Mouse (Mus musculus) forebrain, embryonic 15.5 days (tissue): ENCODE data around the gene Ptpn6. TPM values are rescaled to one million over a fixed set of nuclear protein-coding genes. Genes with fewer than 3 reads are reported as not detected.
A peak's percentile ranks its signal among the peaks of the same experiment; 100 is the strongest.

Experiments
- ATAC-seq: fragments of 200-750 bp; cut with Nextera tagmentation; replicated peaks from 2 replicates; pipeline ENCODE4 v1.8.0; 2017; ENCODE audit warnings: mild to moderate bottlenecking, moderate TSS enrichment, moderate library complexity
- H3K27ac ChIP-seq: fragments of 300-500 bp; sonication (generic); replicated peaks from 2 replicates; pipeline ENCODE4 v1.5.1; 2015; ENCODE audit warnings: mild to moderate bottlenecking, inconsistent platforms
- H3K27me3 ChIP-seq: fragments of 300-500 bp; sonication (generic); 2 replicates; pipeline ENCODE4 v1.6.1; 2015; ENCODE audit warnings: inconsistent platforms
- H3K36me3 ChIP-seq: fragments of 300-500 bp; sonication (generic); 2 replicates; pipeline ENCODE4 v1.6.1; 2015; ENCODE audit warnings: mild to moderate bottlenecking, inconsistent platforms
- H3K4me1 ChIP-seq: fragments of 300-500 bp; sonication (generic); 2 replicates; pipeline ENCODE4 v1.6.1; 2015; ENCODE audit warnings: inconsistent platforms
- H3K4me2 ChIP-seq: fragments of 300-500 bp; sonication (generic); replicated peaks from 2 replicates; pipeline ENCODE4 v1.6.1; 2015; ENCODE audit warnings: mild to moderate bottlenecking, inconsistent platforms
- H3K4me3 ChIP-seq: fragments of 300-500 bp; sonication (generic); 2 replicates; pipeline ENCODE4 v1.5.1; 2015; ENCODE audit warnings: mild to moderate bottlenecking, inconsistent platforms
- H3K9ac ChIP-seq: fragments of 300-500 bp; sonication (generic); replicated peaks from 2 replicates; pipeline ENCODE4 v1.6.1; 2015; ENCODE audit warnings: mild to moderate bottlenecking, inconsistent platforms
- H3K9me3 ChIP-seq: fragments of 300-500 bp; sonication (generic); 2 replicates; pipeline ENCODE4 v1.6.1; 2016; ENCODE audit warnings: inconsistent platforms
- WGBS: fragments of 180-500 bp; shearing (Covaris S2); methylation state at CpG from one replicate; pipeline ENCODE4 v1.1.7; 2015; ENCODE audit warnings: mixed read lengths; 5-methylcytosine and 5-hydroxymethylcytosine counted together
- polyA plus RNA-seq: library from polyadenylated mRNA; unstranded; fragments of >200 nt; fragmentation: Nextera tagmentation; extraction: Ambion mirVana; gene quantifications from 2 replicates; pipeline ENCODE4 v1.2.1, GENCODE M21; 2015

Ptpn6 gene
- polyA plus RNA-seq, 1 experiment from 2014 or later: 3.2 TPM

DNA sequence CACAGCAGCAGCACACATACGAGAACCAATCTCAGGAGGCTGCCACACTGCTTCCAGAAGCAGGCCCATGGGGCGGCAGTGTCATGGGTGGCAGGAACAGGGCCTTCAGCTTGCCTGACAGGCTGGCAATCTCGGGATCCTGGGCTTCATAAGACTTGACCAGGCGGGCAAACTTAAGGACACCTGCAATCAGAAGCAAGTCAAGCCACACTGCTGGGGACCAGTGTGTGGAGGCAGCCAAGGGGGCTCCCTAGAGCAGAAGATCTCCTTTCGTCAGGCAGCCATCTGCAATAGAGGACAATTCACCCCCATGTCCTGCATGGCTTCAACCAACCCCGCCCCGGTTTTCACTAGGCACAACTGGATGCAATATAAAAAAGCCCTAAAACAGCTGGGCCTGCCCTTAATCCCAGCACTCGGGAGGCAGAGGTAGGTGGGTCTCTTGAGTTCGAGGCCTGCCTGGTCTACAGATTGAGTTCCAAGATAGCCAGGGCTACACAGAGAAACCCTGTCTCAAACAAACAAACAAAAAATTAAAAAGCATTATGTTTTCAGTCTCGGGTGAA lies 800 bp upstream of the Ptpn6 start:
- Histone ChIP-seq H3K4me1 (peaks cover 27% of the 10 kb centered on the region), H3K36me3 (peaks cover 12% of the 10 kb centered on the region; the same call in 1 of the 2 replicates), H3K4me3 (no peak overlapping the region), H3K9ac (0 out of 2 replicates have a peak overlapping the region, but pooled peaks have one; percentile 90), H3K4me2 (peak overlapping the region; percentile 73), H3K9me3 (no peaks in the 10 kb centered on the region), H3K27me3 (no peaks in the 10 kb centered on the region), H3K27ac (peak overlapping the region; percentile 98)
- ATAC-seq: no peak
- 88% methylated on average over 10 of the region's 10 CpGs for WGBS

DNA sequence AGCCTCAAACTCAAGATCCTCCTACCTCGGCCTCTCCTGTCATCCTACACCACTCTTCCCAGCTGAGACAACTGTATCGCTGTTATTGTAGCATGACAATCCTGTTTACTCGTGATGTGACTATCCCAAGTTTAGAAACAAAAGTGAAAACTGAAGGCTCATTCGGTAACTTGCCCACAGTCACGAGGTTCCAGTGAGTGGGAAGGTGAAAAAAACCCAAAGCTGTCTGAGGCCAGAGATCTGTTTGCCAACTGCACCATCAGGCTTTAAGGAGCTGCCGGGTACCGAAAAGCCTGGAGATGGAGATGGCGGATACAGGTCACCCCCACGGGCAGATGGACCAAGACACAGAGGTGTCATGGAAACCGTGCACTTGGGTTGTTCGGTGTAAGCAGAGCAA lies 1.5 kb downstream of the Ptpn6 start:
- H3K4me2 ChIP-seq: no peak overlapping the region
- no peaks in the 10 kb centered on the region for H3K9me3 ChIP-seq
- ATAC-seq: no peak
- no peak overlapping the region for H3K27ac ChIP-seq
- H3K4me3 ChIP-seq: no peak overlapping the region
- H3K9ac ChIP-seq: no peak overlapping the region
- 92% methylated on average over 11 of the region's 11 CpGs for WGBS
- H3K36me3 ChIP-seq: no peaks in the 10 kb centered on the region
- H3K27me3 ChIP-seq: no peaks in the 10 kb centered on the region
- H3K4me1 ChIP-seq: peaks cover 25% of the 10 kb centered on the region

DNA sequence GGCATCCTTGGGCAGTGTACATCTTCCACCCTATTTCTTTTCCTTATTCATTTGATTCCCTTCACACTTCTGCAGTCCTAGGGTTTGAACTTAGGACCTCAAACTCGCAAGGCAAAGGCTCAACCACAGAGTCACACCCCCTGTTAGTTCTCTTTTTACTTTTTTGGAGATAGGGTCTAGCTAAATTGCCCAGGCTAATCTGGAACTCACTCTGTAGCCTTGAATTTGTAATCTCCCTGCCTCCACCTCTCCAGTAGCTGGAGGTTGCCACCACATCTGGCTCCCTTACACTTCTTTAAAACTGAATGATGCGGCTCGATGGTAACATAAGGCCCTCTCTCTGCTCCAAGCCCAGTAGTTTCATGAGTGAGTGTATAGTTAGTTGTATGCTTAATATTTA lies 4.1 kb downstream of the Ptpn6 start:
- Histone ChIP-seq H3K9ac (no peak overlapping the region), H3K4me2 (no peak overlapping the region), H3K9me3 (no peaks in the 10 kb centered on the region), H3K27me3 (no peaks in the 10 kb centered on the region), H3K4me3 (no peak overlapping the region), H3K4me1 (peaks cover 11% of the 10 kb centered on the region), H3K36me3 (no peaks in the 10 kb centered on the region), H3K27ac (no peak overlapping the region)
- WGBS: 92% methylated on average over 3 of the region's 3 CpGs
- no peak for ATAC-seq

DNA sequence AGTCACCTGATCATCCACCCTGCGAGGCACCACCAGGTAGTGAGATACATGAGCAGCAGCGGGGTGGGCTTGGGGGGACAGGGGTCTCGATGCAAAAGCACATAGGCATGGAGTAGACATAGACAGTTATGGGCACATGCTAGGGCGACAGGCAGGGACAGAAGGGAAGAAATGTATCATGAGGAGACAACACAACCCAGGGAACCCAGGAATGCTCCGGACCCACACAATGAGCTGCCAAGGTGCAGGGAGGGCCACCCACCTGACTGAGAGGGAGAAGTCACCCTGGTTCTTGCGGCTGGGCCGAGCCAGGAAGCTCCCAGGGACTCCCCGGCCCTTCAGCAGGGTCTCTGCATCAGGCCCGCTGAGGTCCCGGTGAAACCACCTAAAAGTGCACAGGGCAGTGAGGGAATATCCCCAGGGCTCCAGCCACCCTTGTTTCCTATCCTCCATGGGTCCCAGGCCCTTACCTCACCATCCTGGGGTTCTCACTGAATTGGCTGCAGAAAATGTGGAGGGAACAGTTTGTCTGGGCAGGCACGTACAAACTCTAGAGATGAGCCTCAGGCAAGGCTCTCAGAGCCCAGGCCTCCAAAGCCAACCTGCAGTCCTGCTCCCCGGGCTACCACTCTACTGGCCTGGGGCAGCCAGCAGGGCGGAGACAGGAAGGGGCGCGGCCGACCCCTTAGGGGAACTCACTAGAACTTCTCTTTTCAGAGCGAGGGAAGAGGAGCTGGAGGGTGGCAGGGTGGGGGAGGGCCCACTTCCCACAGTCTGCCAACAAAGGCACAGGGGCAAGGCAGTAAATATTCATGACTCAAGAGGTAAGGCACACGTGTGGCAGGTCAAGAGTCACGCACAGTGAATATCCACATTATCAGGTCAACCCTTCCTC lies 5.8 kb downstream of the Ptpn6 start:
- Histone ChIP-seq H3K4me2 (no peak overlapping the region), H3K27ac (no peak overlapping the region), H3K4me3 (no peak overlapping the region), H3K27me3 (no peaks in the 10 kb centered on the region), H3K4me1 (no peaks in the 10 kb centered on the region), H3K9ac (no peak overlapping the region), H3K9me3 (no peaks in the 10 kb centered on the region), H3K36me3 (no peaks in the 10 kb centered on the region)
- 58% methylated on average over 19 of the region's 19 CpGs for WGBS
- no peak for ATAC-seq

DNA sequence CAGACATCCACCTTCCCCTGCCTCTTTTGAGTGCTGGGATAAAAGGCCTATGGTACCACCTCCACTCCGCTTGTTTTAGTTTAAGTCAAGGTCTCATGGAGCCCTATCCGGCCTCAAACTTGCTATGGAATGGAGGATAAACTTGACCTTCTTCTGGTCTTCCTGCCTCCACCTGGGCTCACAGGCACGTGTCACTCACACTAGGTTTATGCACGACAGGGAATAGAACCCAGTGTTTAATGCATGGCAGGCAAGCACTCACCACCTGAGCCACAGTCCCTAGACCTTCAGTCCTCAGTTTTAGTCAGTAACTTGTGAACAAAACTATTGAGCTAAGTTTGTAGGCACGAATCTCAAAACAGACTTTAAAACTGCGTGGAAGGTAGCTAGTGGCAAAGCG lies 7.5 kb downstream of the Ptpn6 start:
- Histone ChIP-seq H3K4me2 (no peak overlapping the region), H3K4me3 (no peak overlapping the region), H3K4me1 (no peaks in the 10 kb centered on the region), H3K9me3 (no peaks in the 10 kb centered on the region), H3K27ac (no peak overlapping the region), H3K9ac (no peak overlapping the region), H3K27me3 (no peaks in the 10 kb centered on the region), H3K36me3 (no peaks in the 10 kb centered on the region)
- no peak for ATAC-seq
- 86% methylated on average over 7 of the region's 7 CpGs for WGBS

DNA sequence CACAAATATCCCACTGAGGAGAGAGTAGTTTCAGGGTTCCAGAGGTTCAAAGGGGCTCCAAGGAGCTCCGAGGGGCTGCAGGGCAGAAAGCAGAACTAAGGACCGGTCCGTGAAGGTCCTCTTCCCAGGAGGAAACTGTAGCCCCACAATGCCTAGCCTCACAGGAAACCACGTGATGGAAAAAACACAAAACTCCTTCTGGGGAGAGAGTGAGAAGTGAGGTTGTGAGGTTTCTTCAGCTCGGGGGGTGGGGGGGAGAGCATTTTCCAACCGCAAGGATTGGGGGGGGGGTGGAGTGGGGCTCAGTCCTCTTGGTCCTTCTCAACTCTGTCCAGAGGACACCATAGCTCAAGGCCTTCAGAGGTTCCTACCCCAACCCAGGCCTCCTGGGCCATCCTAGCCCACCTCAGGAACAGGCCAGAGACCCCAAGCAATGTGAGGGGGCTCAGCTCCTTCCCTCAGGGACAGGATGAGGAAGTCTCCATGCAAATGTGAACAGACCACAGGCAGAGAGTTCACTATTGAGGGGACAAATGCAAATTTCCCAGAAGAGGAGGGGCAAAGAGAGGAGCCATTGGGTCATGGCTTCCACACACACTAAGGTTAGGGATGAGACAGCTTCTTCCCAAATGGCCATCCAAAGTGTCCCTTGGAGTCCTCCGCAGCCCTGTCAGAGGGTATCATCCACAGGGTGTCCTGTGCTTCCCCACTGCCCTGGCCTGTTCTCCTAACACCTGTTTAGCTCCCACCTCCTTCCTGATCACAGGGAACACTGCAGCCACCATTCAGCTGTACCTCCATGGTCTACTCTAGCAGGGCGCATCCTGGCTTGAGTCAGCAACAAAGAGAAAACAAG lies 8.4 kb downstream of the Ptpn6 start:
- Histone ChIP-seq H3K27me3 (no peaks in the 10 kb centered on the region), H3K27ac (no peak overlapping the region), H3K4me3 (no peak overlapping the region), H3K4me2 (no peak overlapping the region), H3K4me1 (no peaks in the 10 kb centered on the region), H3K9ac (no peak overlapping the region), H3K9me3 (no peaks in the 10 kb centered on the region), H3K36me3 (no peaks in the 10 kb centered on the region)
- 90% methylated on average over 8 of the region's 8 CpGs for WGBS
- ATAC-seq: no peak

DNA sequence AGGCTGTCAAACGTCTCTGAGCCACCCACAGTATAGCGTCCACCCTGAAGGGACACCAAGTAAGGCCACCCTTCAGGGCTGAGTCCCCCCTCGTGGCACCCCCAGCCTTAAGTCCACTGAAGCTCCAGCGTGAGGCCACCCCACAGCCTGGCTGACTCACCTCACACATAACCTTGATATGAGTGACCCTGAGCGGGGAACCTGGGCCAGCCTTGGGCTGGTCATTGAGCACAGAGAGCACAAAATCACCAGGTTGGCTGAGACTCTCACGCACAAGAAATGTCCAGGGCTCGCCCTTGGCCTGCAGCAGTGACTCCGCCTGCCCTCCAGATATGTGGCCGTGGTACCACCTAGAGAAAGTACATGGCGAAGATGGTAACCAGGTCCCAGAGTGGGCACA lies 9.9 kb downstream of the Ptpn6 start:
- Histone ChIP-seq H3K27ac (no peak overlapping the region), H3K4me1 (no peaks in the 10 kb centered on the region), H3K9me3 (no peaks in the 10 kb centered on the region), H3K4me3 (no peak overlapping the region), H3K27me3 (no peaks in the 10 kb centered on the region), H3K9ac (no peak overlapping the region), H3K4me2 (no peak overlapping the region), H3K36me3 (no peaks in the 10 kb centered on the region)
- 88% methylated on average over 10 of the region's 10 CpGs for WGBS
- ATAC-seq: no peak

DNA sequence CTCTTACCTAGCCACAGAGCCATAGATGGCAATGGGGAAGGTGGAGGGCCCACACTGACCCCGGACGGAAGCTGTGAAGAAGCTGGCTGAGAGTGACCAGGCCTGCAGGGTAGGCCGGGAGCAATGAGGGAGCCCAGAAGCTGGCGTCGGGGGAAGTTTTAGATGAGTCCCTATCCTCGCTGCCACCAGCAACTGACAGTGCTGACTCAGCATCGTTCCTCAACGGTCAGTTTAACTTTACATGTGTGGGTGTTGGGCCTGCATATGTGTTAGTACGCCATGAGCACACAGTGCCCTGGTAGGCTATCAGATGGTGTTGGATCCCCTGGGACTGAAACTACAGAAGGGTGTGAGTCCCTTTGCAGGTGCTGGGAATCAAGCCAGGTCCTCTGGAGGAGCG lies 14.0 kb downstream of the Ptpn6 start:
- Histone ChIP-seq H3K4me2 (no peak overlapping the region), H3K4me1 (no peaks in the 10 kb centered on the region), H3K27me3 (no peaks in the 10 kb centered on the region), H3K4me3 (no peak overlapping the region), H3K27ac (no peak overlapping the region), H3K9me3 (no peaks in the 10 kb centered on the region), H3K9ac (no peak overlapping the region), H3K36me3 (no peaks in the 10 kb centered on the region)
- no peak for ATAC-seq
- WGBS: 90% methylated on average over 10 of the region's 10 CpGs

DNA sequence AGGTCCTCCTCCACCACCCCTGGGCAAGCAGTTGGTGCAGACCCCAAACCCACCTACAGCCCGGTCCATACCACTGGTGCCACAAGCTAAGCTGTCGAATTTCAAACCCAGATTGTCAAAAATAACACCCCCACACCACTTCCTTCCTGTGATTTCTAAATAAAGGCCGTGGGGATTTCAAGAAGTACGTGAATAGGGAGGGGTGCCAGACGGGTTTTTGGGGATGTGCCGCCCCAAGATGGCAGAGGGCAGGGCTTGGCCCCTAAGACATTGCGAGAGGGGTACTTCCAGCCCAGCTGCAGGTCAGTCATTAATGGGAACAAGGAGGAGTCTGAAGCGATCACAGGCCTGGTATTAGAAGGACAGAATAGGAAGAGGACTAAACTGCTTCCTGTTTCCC lies 15.0 kb downstream of the Ptpn6 start:
- ATAC-seq: no peak
- Histone ChIP-seq H3K4me2 (no peak overlapping the region), H3K9ac (no peak overlapping the region), H3K9me3 (no peaks in the 10 kb centered on the region), H3K4me3 (no peak overlapping the region), H3K27me3 (no peaks in the 10 kb centered on the region), H3K27ac (no peak overlapping the region), H3K4me1 (no peaks in the 10 kb centered on the region), H3K36me3 (no peaks in the 10 kb centered on the region)
- 85% methylated on average over 8 of the region's 8 CpGs for WGBS

DNA sequence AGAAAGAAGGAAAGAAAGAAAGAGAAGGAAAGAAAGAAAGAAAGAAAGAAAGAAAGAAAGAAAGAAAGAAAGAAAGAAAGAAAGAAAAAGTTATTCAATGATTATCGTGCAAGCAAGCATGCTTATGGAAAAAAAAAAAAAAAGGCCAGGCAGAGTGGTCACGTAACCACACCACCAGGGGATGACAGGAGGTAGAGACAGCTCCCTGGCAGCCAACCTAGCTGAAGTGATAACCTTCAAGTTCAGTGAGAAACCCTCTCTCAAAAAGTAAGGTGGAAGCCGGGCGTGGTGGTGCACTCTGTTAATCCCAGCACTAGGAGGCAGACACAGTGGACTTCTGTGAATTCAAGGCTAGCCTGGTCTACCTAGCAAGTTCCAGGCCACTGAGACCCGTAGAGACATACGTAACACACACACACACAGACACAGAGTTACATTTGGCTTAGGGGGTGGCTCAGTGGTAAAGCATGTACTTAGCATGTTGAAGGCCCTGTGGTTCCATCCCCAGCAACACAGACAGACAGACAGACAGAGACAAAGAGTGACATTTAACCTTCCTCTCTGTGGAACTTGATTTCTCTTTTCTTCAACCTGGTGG lies 15.5 kb downstream of the Ptpn6 start:
- Histone ChIP-seq H3K27ac (no peak overlapping the region), H3K4me1 (no peaks in the 10 kb centered on the region), H3K4me3 (no peak overlapping the region), H3K4me2 (no peak overlapping the region), H3K36me3 (no peaks in the 10 kb centered on the region), H3K27me3 (no peaks in the 10 kb centered on the region), H3K9me3 (no peaks in the 10 kb centered on the region), H3K9ac (no peak overlapping the region)
- 84% methylated on average over 6 of the region's 6 CpGs for WGBS
- ATAC-seq: no peak

DNA sequence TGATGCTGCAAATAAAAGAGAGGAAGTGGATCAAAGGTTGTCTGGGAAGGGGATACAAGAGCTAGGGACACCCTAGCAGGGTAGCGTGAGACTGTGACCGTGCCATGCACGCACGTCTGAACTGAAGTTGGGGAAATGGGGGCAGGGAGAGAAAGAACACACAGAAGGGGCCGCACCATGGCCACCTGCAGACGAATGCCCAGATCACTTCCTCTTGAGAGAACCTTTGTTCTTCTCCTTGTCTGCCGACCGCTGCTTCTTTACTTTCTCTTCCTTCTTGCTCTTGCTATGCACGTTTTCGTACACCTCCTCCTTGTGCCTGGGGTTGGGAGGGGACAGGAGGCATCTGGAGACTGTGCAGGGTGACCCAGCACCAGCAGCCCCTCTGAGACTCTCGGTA lies 17.6 kb downstream of the Ptpn6 start:
- Histone ChIP-seq H3K27me3 (no peaks in the 10 kb centered on the region), H3K27ac (no peak overlapping the region), H3K36me3 (peaks cover 19% of the 10 kb centered on the region), H3K4me2 (no peak overlapping the region), H3K9ac (no peak overlapping the region), H3K9me3 (no peaks in the 10 kb centered on the region), H3K4me1 (no peaks in the 10 kb centered on the region), H3K4me3 (no peak overlapping the region)
- ATAC-seq: no peak
- WGBS: 52% methylated on average over 11 of the region's 11 CpGs
